Mouse (Mus musculus): Measurements from ENCODE around the gene Dnajc3. TPM values are rescaled to one million over a fixed set of nuclear protein-coding genes. Genes with fewer than 3 reads are reported as not detected.

Dnajc3 gene
- polyA plus RNA-seq, 1 experiment from 2014 or later, result 32.9 TPM

DNA sequence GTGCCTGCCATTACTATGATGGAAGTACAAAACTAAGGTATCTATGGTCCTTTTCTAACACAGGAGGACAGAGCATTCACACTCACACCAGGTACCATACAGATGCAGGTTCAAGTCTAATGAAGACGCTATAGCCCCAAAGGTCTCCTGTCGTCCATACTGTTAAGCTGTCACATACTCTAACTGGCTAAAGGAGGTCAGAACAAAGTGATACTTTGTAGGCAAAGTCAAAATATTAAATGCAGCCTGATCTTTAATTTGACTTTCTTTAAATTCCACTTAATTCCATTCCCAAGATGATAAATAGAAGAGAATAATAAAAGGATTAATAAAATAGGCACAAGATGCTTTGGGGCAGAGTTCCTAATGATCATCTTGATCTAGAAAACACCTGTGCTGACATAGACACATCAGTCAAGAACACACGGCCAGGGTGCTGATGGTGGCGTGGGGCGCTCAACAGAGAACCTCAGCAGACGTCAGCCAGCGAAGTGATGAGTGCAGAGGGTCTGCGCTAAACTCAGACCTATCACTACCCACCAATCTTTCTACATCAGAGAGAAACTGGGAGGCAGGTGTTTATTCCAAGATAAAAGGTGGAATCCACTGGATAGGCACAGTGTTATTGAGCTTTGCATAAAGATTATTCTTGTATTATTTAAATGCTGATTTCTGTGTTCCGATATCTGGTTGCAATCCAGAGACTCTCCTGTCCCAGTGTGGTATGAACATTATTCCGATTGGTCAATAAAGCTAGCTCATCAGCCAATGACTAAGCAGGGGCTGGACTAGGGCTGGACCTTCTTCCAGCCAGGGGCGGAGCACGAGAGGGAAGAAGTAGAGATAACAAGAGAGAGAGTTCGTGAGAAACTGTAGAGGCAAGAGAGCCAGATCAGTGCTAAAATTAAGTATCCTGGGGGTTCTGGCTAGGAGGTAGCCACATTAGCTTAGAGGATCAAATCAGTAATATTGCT is 50.0 kb downstream of the Dnajc3 start:
- Histone ChIP-seq H3K36me3 (peaks cover 43% of the 10 kb centered on the region), H3K27me3 (no peaks in the 10 kb centered on the region), H3K27ac (no peak overlapping the region), H3K4me2 (replicated peaks) (no peak overlapping the region), H3K4me3 (no peak overlapping the region), H3K9me3 (no peaks in the 10 kb centered on the region), H3K4me1 (no peaks in the 10 kb centered on the region), H3K9ac (no peak overlapping the region)
- no peak for ATAC-seq (ENCODE audit: low FRiP score, low read depth)
- WGBS, result 51% methylated on average over 13 of the region's 13 CpGs

DNA sequence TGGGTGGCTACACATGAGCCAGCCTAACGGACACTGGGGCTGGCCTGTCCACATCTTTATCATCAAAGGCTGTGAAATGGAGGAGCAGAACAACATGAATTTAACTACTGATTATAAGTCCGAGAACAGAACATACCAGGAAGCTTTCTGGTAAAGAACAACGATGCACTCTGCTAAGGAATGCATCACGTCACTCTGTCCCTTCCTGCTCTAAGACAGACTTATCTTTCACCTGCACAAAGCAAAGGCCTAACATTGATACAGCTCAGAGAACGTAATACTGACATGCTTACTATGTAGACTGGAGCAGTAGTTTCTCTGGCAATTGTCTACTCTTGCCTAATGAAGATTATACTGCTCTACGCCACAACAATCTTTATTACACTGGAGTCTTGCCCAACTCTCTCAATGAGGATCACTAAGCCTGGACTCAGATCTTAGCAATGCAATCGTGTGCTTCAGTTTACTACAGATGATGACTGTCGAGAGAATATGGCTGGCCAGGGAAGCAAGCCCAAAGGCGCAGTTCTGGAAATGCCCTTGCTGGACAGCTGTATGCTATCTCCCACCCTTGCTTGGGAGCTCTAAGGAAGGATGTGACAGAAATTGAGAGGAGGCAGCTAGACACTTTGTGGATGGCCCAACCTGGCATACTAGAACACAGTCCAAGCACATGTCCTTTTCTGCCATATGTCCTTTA is 57.6 kb downstream of the Dnajc3 start:
- Histone ChIP-seq H3K4me1 (no peaks in the 10 kb centered on the region), H3K36me3 (peaks cover 62% of the 10 kb centered on the region), H3K4me3 (no peak overlapping the region), H3K27me3 (no peaks in the 10 kb centered on the region), H3K27ac (no peak overlapping the region), H3K4me2 (replicated peaks) (no peak overlapping the region), H3K9me3 (no peaks in the 10 kb centered on the region), H3K9ac (no peak overlapping the region)
- 88% methylated on average over 9 of the region's 9 CpGs for WGBS
- ATAC-seq (ENCODE audit: low FRiP score, low read depth), result no peak

DNA sequence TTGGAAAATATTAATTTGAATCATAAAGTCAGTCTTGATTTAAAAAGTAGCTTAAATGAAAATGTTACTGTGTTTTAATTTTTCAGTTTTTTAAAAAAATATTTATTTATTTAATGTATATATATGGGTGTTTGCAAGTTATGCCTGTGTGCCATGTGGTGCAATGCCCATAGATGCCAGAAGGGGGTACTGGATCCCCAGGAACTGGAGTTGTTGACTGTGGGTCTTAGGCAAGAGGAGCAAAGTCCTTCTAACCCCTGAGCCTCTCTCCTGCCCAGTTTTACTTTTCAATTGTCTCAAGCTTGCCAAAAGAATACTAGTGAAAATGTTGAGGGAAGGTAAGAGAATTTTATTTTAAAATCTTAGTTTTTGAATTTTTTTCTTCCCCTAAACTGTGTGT is 65.5 kb downstream of the Dnajc3 start:
- Histone ChIP-seq H3K36me3 (peaks cover 32% of the 10 kb centered on the region), H3K27ac (no peak overlapping the region), H3K9me3 (no peaks in the 10 kb centered on the region), H3K27me3 (no peaks in the 10 kb centered on the region), H3K4me2 (replicated peaks) (no peak overlapping the region), H3K4me1 (peaks cover 9% of the 10 kb centered on the region; the same call in 1 of the 2 replicates), H3K9ac (no peak overlapping the region), H3K4me3 (no peak overlapping the region)
- ATAC-seq (ENCODE audit: low FRiP score, low read depth), result no peak

DNA sequence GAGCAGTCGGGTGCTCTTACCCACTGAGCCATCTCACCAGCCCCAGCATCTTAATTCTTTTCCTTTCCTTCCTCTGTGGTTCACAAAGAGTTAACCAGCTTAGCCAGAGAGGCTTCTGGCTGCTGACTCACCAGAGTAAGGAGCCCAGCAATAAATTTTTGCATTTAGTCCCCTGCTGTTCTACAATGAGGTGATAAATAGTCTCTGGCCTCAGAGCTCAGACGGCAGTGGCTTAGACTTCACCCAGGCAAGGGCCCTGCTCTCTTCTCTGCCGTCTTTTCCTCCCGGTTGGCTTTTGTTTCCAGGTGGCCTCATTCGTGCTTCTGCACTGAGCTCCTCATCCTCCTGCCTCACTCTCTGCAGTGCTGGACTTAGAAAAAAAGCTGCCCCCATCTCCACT is 68.1 kb downstream of the Dnajc3 start:
- H3K4me2 ChIP-seq (replicated peaks), result peak overlapping the region; percentile 88; the same call in 1 of the 2 replicates
- no peak overlapping the region for H3K9ac ChIP-seq
- H3K9me3 ChIP-seq, result no peaks in the 10 kb centered on the region
- no peaks in the 10 kb centered on the region for H3K27me3 ChIP-seq
- no peak overlapping the region for H3K4me3 ChIP-seq
- no peak overlapping the region for H3K27ac ChIP-seq
- H3K4me1 ChIP-seq, result peaks cover 9% of the 10 kb centered on the region; the same call in 1 of the 2 replicates
- peaks cover 20% of the 10 kb centered on the region for H3K36me3 ChIP-seq
- ATAC-seq (ENCODE audit: low FRiP score, low read depth), result no peak
- WGBS, result 4% methylated on average over 5 of the region's 5 CpGs

DNA sequence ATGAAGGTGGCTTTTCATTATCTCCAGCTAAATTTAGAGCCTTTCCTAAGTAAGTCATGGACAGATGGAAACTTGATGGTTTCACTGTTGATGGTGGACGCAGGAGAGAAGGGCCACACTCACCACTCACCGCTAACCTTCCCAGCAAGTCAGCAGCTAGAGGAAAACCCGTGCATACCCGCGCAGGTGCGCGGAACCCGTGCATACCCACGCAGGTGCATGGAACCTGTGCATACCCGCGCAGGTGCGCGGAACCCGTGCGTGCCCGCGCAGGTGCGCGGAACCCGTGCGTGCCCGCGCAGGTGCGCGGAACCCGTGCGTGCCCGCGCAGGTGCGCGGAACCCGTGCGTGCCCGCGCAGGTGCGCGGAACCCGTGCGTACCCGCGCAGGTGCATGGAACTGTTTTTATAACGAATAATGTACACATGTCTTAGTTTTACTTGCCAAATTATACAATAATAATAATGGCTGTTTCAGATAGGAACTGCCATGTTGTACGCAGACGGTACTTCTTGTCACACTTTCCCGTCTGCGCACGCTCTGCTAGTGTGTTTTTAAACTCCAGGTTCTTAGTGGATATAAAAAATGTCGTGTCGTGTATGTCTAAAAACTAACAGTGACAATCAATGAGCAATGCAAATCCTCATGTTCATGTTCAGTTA is 68.8 kb downstream of the Dnajc3 start:
- H3K4me2 ChIP-seq (replicated peaks), result peak overlapping the region; percentile 88
- H3K27me3 ChIP-seq, result no peaks in the 10 kb centered on the region
- H3K9me3 ChIP-seq, result no peaks in the 10 kb centered on the region
- 0 out of 2 replicates have a peak overlapping the region, but pooled peaks have one; percentile 22 for H3K27ac ChIP-seq
- ATAC-seq (ENCODE audit: low FRiP score, low read depth), result no peak
- H3K4me1 ChIP-seq, result peaks cover 9% of the 10 kb centered on the region; the same call in 1 of the 2 replicates
- peak overlapping the region; percentile 58 for H3K9ac ChIP-seq
- peaks cover 19% of the 10 kb centered on the region for H3K36me3 ChIP-seq
- WGBS, result 2% methylated on average over 49 of the region's 49 CpGs
- H3K4me3 ChIP-seq, result peak overlapping the region; percentile 49

DNA sequence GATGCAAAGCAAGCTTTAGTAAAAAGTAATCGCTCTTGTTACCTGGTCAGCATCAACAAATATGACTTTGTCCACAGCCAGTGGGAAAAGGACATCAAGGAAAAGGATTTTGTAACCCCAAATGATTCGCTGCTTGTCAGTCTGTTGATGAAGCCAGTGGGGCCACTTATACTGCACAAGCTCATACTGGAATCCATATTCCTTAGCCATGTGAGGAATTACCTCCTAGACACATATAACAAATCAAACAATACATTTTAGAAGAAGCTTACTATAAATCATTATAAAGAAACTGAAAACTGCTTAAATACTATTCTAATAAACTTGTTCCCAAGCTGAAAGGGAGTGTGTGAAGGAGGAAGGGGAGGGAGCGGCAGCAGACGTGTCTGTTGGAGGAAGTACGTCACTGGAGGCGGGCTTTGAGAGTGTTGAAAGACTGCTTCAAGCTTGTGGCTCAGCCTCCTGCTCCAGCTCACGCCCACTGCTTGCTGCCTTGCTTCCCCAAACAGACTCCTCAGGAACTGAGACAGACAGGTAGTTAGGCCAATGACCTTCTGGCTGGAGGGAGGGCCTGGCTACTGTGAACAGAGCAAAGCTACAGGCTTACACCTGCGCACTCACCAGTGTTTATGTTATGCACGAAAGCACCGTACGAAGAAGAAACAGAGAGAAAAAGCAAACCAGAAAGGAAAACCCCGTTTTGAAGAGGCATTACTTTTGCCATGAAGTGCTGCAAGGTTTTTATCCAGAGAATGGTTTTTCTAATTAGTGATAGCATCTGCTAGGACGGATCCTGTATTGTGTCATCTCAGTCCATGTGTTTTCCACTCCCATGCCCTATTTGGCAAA is 69.6 kb downstream of the Dnajc3 start:
- Histone ChIP-seq H3K27ac (peak overlapping the region; percentile 22; the same call in 1 of the 2 replicates), H3K4me1 (peaks cover 9% of the 10 kb centered on the region; the same call in 1 of the 2 replicates), H3K4me2 (replicated peaks) (peak overlapping the region; percentile 88), H3K36me3 (peaks cover 19% of the 10 kb centered on the region), H3K9ac (peak overlapping the region; percentile 58), H3K27me3 (no peaks in the 10 kb centered on the region), H3K4me3 (peak overlapping the region; percentile 49), H3K9me3 (no peaks in the 10 kb centered on the region)
- ATAC-seq (ENCODE audit: low FRiP score, low read depth), result peak; percentile 100
- under 1% methylated on average over 13 of the region's 13 CpGs for WGBS

DNA sequence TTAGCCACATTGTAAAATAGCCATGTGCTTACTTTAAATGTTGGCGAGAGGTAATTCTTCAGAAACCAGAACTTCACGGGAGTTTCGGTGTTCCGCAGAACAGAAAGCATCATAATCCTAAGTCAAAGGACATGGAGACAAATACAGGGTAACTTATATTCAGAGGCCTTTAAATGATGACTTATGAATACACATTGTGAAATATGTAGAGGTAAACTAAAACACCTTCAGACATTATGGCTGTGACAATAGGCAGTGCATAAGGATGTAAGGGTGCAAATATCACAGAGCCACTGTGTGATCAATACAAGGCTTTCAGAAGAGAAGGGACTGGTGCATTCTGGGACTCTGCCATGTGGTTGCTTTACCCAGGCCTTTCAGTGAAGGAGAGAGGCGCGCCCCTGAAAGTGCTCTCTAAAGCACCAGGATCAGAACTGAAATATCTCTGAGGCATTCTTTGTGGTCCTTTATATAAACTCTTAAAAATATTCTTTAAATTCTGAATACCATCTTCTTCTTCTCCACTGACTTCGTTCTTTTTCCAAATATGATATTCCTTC is 70.3 kb downstream of the Dnajc3 start:
- H3K27me3 ChIP-seq, result no peaks in the 10 kb centered on the region
- WGBS, result 58% methylated on average over 7 of the region's 7 CpGs
- peaks cover 21% of the 10 kb centered on the region for H3K36me3 ChIP-seq
- peaks cover 12% of the 10 kb centered on the region for H3K4me1 ChIP-seq
- H3K4me2 ChIP-seq (replicated peaks), result peak overlapping the region; percentile 88
- H3K9ac ChIP-seq, result no peak overlapping the region; the same call in 1 of the 2 replicates
- H3K27ac ChIP-seq, result no peak overlapping the region
- H3K4me3 ChIP-seq, result peak overlapping the region; percentile 49
- no peak for ATAC-seq (ENCODE audit: low FRiP score, low read depth)
- no peaks in the 10 kb centered on the region for H3K9me3 ChIP-seq

DNA sequence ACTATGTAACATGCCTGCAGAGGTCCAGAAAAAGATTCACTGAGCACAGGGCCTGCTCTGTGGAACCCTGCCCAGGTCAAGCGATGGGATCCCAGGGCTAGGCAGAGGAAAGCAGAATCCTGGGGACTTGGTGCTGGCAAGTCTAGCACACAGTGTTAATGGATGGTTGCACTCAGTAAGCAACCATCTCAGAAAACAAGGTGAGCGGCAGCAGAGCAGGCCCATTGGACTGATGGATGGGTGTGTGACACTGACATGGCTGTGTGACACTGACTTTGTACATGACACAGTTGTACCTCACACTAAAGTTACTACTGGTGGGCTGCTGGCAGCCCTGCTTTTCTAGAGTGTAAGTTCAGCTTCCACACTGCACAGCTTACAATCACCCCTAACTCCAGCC is 71.8 kb downstream of the Dnajc3 start:
- H3K36me3 ChIP-seq, result peaks cover 24% of the 10 kb centered on the region
- WGBS, result 96% methylated on average over 2 of the region's 2 CpGs
- H3K27me3 ChIP-seq, result no peaks in the 10 kb centered on the region
- peaks cover 13% of the 10 kb centered on the region for H3K4me1 ChIP-seq
- H3K4me3 ChIP-seq, result no peak overlapping the region
- ATAC-seq (ENCODE audit: low FRiP score, low read depth), result no peak
- H3K4me2 ChIP-seq (replicated peaks), result no peak overlapping the region
- no peak overlapping the region for H3K9ac ChIP-seq
- no peaks in the 10 kb centered on the region for H3K9me3 ChIP-seq
- no peak overlapping the region for H3K27ac ChIP-seq

DNA sequence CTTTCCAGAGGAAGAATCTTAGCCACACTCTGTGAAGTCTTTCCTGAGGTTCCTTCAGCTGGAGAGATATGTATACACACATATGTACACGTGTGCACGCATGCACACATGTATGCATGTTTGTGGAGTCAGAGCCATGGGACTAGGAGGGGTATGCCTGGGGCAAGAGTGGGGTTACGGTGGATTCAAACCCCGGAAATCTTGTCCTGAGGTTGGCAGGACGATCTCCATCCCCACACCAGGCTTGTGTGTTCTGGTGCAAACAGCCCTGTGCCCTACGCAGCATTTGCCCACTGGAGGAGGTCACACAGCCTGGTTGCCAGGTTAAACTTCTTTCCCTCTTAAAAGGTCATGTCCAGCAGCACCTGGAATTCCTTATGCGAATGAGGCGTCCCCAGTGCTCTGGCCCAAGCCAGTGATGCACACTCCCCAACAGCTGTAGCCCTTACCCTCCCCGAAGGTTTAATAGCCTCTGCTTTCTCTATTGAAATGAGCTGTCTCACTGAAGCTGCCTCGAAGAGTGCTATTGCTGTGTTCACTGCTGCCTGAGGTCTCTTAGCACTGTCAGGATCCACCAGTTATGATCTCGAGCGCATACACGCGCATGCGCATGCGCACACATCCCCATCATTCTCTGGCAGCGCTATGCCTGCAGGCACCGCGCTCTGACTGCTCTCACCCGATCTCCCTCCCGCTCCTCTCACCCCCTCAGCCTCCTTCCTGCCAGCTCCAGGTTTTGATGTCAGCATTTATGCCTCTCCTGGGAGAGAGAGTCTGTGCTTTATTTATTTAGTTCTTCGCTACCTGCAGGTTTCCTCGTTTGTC is 75.0 kb downstream of the Dnajc3 start:
- H3K27me3 ChIP-seq, result no peaks in the 10 kb centered on the region
- H3K9ac ChIP-seq, result no peak overlapping the region
- 0 out of 2 replicates have a peak, but pooled peaks have one; percentile 48 for ATAC-seq (ENCODE audit: low FRiP score, low read depth)
- peak overlapping the region; percentile 25; the same call in 1 of the 2 replicates for H3K4me2 ChIP-seq (replicated peaks)
- WGBS, result 59% methylated on average over 23 of the region's 23 CpGs
- H3K4me1 ChIP-seq, result peaks cover 8% of the 10 kb centered on the region; the same call in 1 of the 2 replicates
- no peaks in the 10 kb centered on the region for H3K9me3 ChIP-seq
- H3K4me3 ChIP-seq, result no peak overlapping the region
- no peak overlapping the region for H3K27ac ChIP-seq
- peaks cover 42% of the 10 kb centered on the region for H3K36me3 ChIP-seq

DNA sequence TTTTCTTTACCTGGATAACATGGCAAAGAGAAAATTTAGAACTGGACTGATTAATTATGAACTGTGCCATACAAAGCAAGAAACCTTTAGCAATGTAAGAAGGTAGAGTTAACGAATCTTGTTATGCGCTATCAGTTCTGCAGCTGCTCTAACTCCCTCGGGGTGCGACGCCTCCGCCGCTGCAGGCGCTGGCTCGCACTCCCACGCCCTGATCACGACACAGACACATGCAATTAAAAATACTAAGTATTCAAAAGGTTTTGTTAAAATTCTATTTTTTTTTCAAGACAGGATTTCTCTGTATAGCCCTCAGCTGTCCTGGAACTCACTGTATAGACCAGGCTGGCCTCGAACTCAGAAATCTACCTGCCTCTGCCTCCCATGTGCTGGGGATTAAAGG is 75.8 kb downstream of the Dnajc3 start:
- Histone ChIP-seq H3K4me2 (replicated peaks) (no peak overlapping the region), H3K27me3 (no peaks in the 10 kb centered on the region), H3K4me1 (peaks cover 4% of the 10 kb centered on the region; the same call in 1 of the 2 replicates), H3K9me3 (no peaks in the 10 kb centered on the region), H3K27ac (no peak overlapping the region), H3K9ac (no peak overlapping the region), H3K4me3 (no peak overlapping the region), H3K36me3 (peaks cover 48% of the 10 kb centered on the region)
- ATAC-seq (ENCODE audit: low FRiP score, low read depth), result no peak
- WGBS, result 62% methylated on average over 12 of the region's 12 CpGs

All from limb, embryonic 13.5 days (tissue).